Mouse (Mus musculus): Measurements from ENCODE around the gene Hoxb8. TPM values are rescaled to one million over a fixed set of nuclear protein-coding genes. Genes with fewer than 3 reads are reported as not detected.

The Hoxb8 gene
- polyA plus RNA-seq, 1 experiment from 2014 or later: not detected

- H3K4me2 ChIP-seq: no peak overlapping the region
- H3K9ac ChIP-seq: no peak overlapping the region
- H3K27me3 ChIP-seq (replicated peaks): peaks cover 99% of the 10 kb centered on the region
- WGBS: 9% methylated on average over 4 of the region's 4 CpGs
- H3K9me3 ChIP-seq: no peaks in the 10 kb centered on the region
- no peak for ATAC-seq (replicated peaks)
- no peaks in the 10 kb centered on the region for H3K36me3 ChIP-seq (replicated peaks)
- no peak overlapping the region for H3K27ac ChIP-seq
- no peaks in the 10 kb centered on the region for H3K4me1 ChIP-seq
- H3K4me3 ChIP-seq: no peak overlapping the region
Observed at GRCm38 (mm10) chr11:96309288-96309687, 27.6 kb downstream of the Hoxb8 start.

GRCm38 (mm10) chr11:96310183-96310938 lies 28.7 kb downstream of the Hoxb8 start:
- WGBS: 4% methylated on average over 20 of the region's 20 CpGs
- H3K27ac ChIP-seq: no peak overlapping the region
- no peak for ATAC-seq (replicated peaks)
- H3K4me2 ChIP-seq: no peak overlapping the region
- H3K4me3 ChIP-seq: no peak overlapping the region
- H3K4me1 ChIP-seq: no peaks in the 10 kb centered on the region
- H3K9me3 ChIP-seq: no peaks in the 10 kb centered on the region
- H3K9ac ChIP-seq: no peak overlapping the region
- peaks cover 100% of the 10 kb centered on the region for H3K27me3 ChIP-seq (replicated peaks)
- H3K36me3 ChIP-seq (replicated peaks): no peaks in the 10 kb centered on the region

GRCm38 (mm10) chr11:96311097-96311496 lies 29.4 kb downstream of the Hoxb8 start:
- H3K36me3 ChIP-seq (replicated peaks): no peaks in the 10 kb centered on the region
- no peak for ATAC-seq (replicated peaks)
- peaks cover 100% of the 10 kb centered on the region for H3K27me3 ChIP-seq (replicated peaks)
- no peak overlapping the region for H3K27ac ChIP-seq
- H3K4me1 ChIP-seq: no peaks in the 10 kb centered on the region
- no peaks in the 10 kb centered on the region for H3K9me3 ChIP-seq
- H3K4me3 ChIP-seq: no peak overlapping the region
- 7% methylated on average over 6 of the region's 6 CpGs for WGBS
- no peak overlapping the region for H3K4me2 ChIP-seq
- H3K9ac ChIP-seq: no peak overlapping the region

GRCm38 (mm10) chr11:96311520-96312417 lies 30.1 kb downstream of the Hoxb8 start:
- Histone ChIP-seq H3K36me3 (replicated peaks) (no peaks in the 10 kb centered on the region), H3K9ac (no peak overlapping the region), H3K4me2 (no peak overlapping the region), H3K4me3 (0 out of 2 replicates have a peak overlapping the region, but pooled peaks have one; percentile 1), H3K9me3 (no peaks in the 10 kb centered on the region), H3K4me1 (no peaks in the 10 kb centered on the region), H3K27ac (no peak overlapping the region), H3K27me3 (replicated peaks) (peaks cover 100% of the 10 kb centered on the region)
- under 1% methylated on average over 31 of the region's 31 CpGs for WGBS
- ATAC-seq (replicated peaks): 0 out of 2 replicates have a peak, but pooled peaks have one; percentile 72

- Histone ChIP-seq H3K4me2 (no peak overlapping the region), H3K4me3 (no peak overlapping the region), H3K9ac (no peak overlapping the region), H3K9me3 (no peaks in the 10 kb centered on the region), H3K4me1 (no peaks in the 10 kb centered on the region), H3K27ac (no peak overlapping the region), H3K36me3 (replicated peaks) (no peaks in the 10 kb centered on the region), H3K27me3 (replicated peaks) (peaks cover 99% of the 10 kb centered on the region)
- no peak for ATAC-seq (replicated peaks)
- 23% methylated on average over 2 of the region's 2 CpGs for WGBS
Observed at GRCm38 (mm10) chr11:96313134-96313533, 31.4 kb downstream of the Hoxb8 start.

- Histone ChIP-seq H3K36me3 (replicated peaks) (no peaks in the 10 kb centered on the region), H3K27ac (no peak overlapping the region), H3K4me3 (no peak overlapping the region), H3K9ac (no peak overlapping the region), H3K9me3 (no peaks in the 10 kb centered on the region), H3K4me1 (0 out of 2 replicates have a peak, but pooled peaks cover 3% of the 10 kb centered on the region), H3K4me2 (no peak overlapping the region), H3K27me3 (replicated peaks) (peaks cover 99% of the 10 kb centered on the region)
- 5% methylated on average over 12 of the region's 12 CpGs for WGBS
- ATAC-seq (replicated peaks): no peak
Observed at GRCm38 (mm10) chr11:96313806-96314428, 32.2 kb downstream of the Hoxb8 start.

- H3K27ac ChIP-seq: no peak overlapping the region
Observed at GRCm38 (mm10) chr11:96314671-96315343, 33.1 kb downstream of the Hoxb8 start.

GRCm38 (mm10) chr11:96315344-96315681 lies 33.6 kb downstream of the Hoxb8 start:
- Histone ChIP-seq H3K4me1 (0 out of 2 replicates have a peak, but pooled peaks cover 3% of the 10 kb centered on the region), H3K27me3 (replicated peaks) (peaks cover 99% of the 10 kb centered on the region), H3K36me3 (replicated peaks) (no peaks in the 10 kb centered on the region), H3K4me3 (no peak overlapping the region), H3K9me3 (no peaks in the 10 kb centered on the region), H3K4me2 (no peak overlapping the region), H3K9ac (no peak overlapping the region), H3K27ac (no peak overlapping the region)
- 3% methylated on average over 5 of the region's 5 CpGs for WGBS
- no peak for ATAC-seq (replicated peaks)

More at GRCm38 (mm10) chr11:96314671-96315343, 33.1 kb downstream of the Hoxb8 start:
- Histone ChIP-seq H3K4me2 (no peak overlapping the region), H3K9ac (no peak overlapping the region), H3K36me3 (replicated peaks) (no peaks in the 10 kb centered on the region), H3K4me1 (0 out of 2 replicates have a peak, but pooled peaks cover 3% of the 10 kb centered on the region), H3K4me3 (no peak overlapping the region), H3K27me3 (replicated peaks) (peaks cover 99% of the 10 kb centered on the region), H3K9me3 (no peaks in the 10 kb centered on the region)
- under 1% methylated on average over 34 of the region's 34 CpGs for WGBS
- ATAC-seq (replicated peaks): no peak

GRCm38 (mm10) chr11:96316696-96317607 lies 35.2 kb downstream of the Hoxb8 start:
- Histone ChIP-seq H3K27me3 (replicated peaks) (peaks cover 97% of the 10 kb centered on the region), H3K9me3 (no peaks in the 10 kb centered on the region), H3K27ac (no peak overlapping the region), H3K4me2 (no peak overlapping the region), H3K4me3 (no peak overlapping the region), H3K9ac (no peak overlapping the region), H3K36me3 (replicated peaks) (no peaks in the 10 kb centered on the region), H3K4me1 (0 out of 2 replicates have a peak, but pooled peaks cover 3% of the 10 kb centered on the region)
- WGBS: 6% methylated on average over 18 of the region's 18 CpGs
- no peak for ATAC-seq (replicated peaks)

GRCm38 (mm10) chr11:96317608-96318367 lies 36.1 kb downstream of the Hoxb8 start, which contains the start of gene Hoxb4:
Hoxb4 (plus strand) TSS chr11:96318267.
- no peak within 1 kb of the TSS for H3K9ac ChIP-seq
- 2% methylated on average over 28 of the region's 28 CpGs for WGBS

More at GRCm38 (mm10) chr11:96317608-96318367, 36.1 kb downstream of the Hoxb8 start, which contains the start of gene Hoxb4:
- Histone ChIP-seq H3K36me3 (replicated peaks) (no peaks in the 10 kb centered on the region), H3K27ac (no peak within 1 kb of the TSS), H3K4me1 (0 out of 2 replicates have a peak, but pooled peaks cover 3% of the 10 kb centered on the region), H3K9me3 (no peaks in the 10 kb centered on the region), H3K4me2 (peak within 1 kb of the TSS; percentile 30; the same call in 1 of the 2 replicates), H3K4me3 (0 out of 2 replicates have a peak within 1 kb of the TSS, but pooled peaks have one; percentile 2), H3K27me3 (replicated peaks) (peaks cover 97% of the 10 kb centered on the region)
- no peak for ATAC-seq (replicated peaks)

All from midbrain, embryonic 15.5 days (tissue).